26 mouse cellular contexts compared by ENCODE assay signal in genomic region chr3:50220454-50220853, GRCm38 (mm10).
"Had no signal": no experiment of that assay in that cellular context is flagged by ENCODE, and none has a peak within 500 bp of the region (broad histone marks: within the 10 kb centered on the region; RNA-seq: fewer than 3 reads in every experiment).

No protein-coding gene starts in this region.

- H3K4me2 ChIP-seq: heart, embryonic 12.5 days; hindbrain, embryonic 12.5 days; hindbrain, embryonic 14.5 days; intestine, embryonic 15.5 days; limb, embryonic 12.5 days; liver, embryonic 11.5 days; liver, embryonic 13.5 days had no signal

- H3K4me1 ChIP-seq: heart, embryonic 10.5 days; heart, embryonic 12.5 days; hindbrain, embryonic 10.5 days; hindbrain, embryonic 12.5 days; intestine, embryonic 15.5 days; limb, embryonic 10.5 days; limb, embryonic 12.5 days; liver, embryonic 13.5 days had no signal

- H3K27me3 ChIP-seq: heart, embryonic 12.5 days; hindbrain, embryonic 12.5 days; intestine, embryonic 15.5 days; limb, embryonic 12.5 days; liver, embryonic 13.5 days had no signal

- H3K9ac ChIP-seq: heart, embryonic 12.5 days; hindbrain, embryonic 12.5 days; hindbrain, embryonic 14.5 days; intestine, embryonic 15.5 days; limb, embryonic 12.5 days; liver, embryonic 13.5 days had no signal

- ATAC-seq: hindbrain, embryonic 16.5 days; inflammation-experienced regulatory T-cells, adult 6 months; intestine, embryonic 15.5 days; intestine, postnatal 0 days had no signal

- DNase-seq: gastrocnemius, adult 2 months; gastrocnemius, postnatal 10 days; gastrocnemius, postnatal 25 days; heart, adult 18-20 months; heart, postnatal 10 days; heart, postnatal 4 days; kidney, adult 18-20 months; kidney, adult 9 months; kidney, postnatal 10 days; kidney, postnatal 36 days; liver; liver, embryonic 13.5 days had no signal

- H3K4me3 ChIP-seq: gastrocnemius, adult 2 months; heart, embryonic 10.5 days; heart, embryonic 12.5 days; hindbrain, embryonic 10.5 days; hindbrain, embryonic 12.5 days; intestine, embryonic 15.5 days; layer of hippocampus, adult 2 months; left cerebral cortex, adult 2 months; limb, embryonic 10.5 days; limb, embryonic 12.5 days; liver, embryonic 13.5 days had no signal

- H3K36me3 ChIP-seq: heart, embryonic 10.5 days; heart, embryonic 12.5 days; hindbrain, embryonic 10.5 days; hindbrain, embryonic 12.5 days; intestine, embryonic 15.5 days; limb, embryonic 10.5 days; limb, embryonic 12.5 days; liver, embryonic 13.5 days had no signal

- H3K9me3 ChIP-seq: heart, embryonic 10.5 days; heart, embryonic 12.5 days; hindbrain, embryonic 10.5 days; hindbrain, embryonic 12.5 days; intestine, embryonic 15.5 days; limb, embryonic 10.5 days; limb, embryonic 12.5 days; liver, embryonic 13.5 days had no signal

- H3K27ac ChIP-seq: gastrocnemius, adult 2 months; heart, embryonic 10.5 days; hindbrain, embryonic 10.5 days; hindbrain, embryonic 12.5 days; hindbrain, embryonic 14.5 days; intestine, embryonic 15.5 days; layer of hippocampus, adult 2 months; left cerebral cortex, adult 2 months; limb, embryonic 10.5 days; limb, embryonic 12.5 days; liver, embryonic 13.5 days had no signal
